Mouse (Mus musculus): ENCODE measurements around the gene Vegfa.

The Vegfa gene

DNA sequence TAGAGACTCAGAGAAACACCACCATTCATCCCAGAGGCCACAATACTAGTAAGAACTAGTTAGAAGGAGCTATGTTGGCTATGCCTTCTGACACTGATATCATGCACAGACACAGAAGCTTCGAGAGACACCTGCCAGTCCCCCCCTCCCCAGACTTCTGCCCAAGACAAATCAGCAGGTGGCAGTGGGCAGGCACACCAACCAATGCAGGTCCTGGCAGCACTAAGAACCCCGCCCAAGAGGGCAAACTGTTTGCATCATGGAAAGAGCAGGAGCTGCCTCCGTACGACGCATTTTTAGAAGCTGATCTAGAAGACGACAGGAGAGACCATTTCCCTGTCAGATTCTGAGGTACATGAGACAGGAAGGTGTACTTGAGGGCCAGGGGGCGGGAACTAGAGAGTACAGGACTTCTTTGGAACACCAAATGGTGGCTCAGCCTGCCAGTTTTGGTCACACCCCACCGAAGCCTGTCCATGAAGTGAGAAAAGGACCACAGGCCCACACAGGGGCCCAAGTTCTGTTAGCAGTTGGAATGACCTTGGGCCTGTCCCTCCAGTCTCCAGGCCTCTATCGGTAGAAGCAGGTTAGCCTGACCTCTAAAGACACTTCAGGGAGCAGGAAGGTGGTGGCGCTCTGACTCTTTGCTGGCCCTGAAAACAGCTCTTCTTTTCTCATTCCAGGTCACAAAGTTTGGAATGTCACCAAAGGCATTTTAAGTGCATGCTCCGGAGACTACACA lies 6.1 kb downstream of the Vegfa start:
- no peak for DNase-seq (ENCODE audit: low spot score)

DNA sequence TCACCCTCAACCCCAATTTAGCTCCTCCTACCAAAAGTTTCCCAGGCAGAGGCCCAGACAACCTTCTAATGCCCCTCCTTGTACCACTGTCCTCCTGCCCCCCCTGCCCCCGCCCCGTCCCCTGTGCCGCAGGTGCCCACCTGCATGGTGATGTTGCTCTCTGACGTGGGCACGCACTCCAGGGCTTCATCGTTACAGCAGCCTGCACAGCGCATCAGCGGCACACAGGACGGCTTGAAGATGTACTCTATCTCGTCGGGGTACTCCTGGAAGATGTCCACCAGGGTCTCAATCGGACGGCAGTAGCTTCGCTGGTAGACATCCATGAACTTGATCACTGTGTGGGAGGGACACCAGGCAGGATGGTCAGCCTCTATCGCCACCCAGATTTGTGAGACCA lies 7.0 kb downstream of the Vegfa start:
- no peak for DNase-seq (ENCODE audit: low spot score)

DNA sequence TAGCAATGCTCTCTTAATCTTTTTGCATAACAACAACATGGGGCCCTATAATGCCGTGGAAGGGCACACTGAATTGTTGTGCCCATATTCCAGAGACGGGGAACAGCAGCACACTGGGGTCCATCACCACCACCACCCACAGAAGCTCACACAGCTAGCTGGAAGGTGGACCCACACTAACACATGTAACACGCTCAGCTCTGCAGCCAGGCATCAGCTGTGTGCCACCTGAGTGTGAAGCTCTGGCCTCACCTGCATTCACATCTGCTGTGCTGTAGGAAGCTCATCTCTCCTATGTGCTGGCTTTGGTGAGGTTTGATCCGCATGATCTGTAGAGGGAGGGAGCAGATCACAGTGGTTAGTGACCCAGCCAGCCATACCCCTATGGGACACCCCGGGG lies 8.0 kb downstream of the Vegfa start:
- DNase-seq (ENCODE audit: low spot score) = no peak

DNA sequence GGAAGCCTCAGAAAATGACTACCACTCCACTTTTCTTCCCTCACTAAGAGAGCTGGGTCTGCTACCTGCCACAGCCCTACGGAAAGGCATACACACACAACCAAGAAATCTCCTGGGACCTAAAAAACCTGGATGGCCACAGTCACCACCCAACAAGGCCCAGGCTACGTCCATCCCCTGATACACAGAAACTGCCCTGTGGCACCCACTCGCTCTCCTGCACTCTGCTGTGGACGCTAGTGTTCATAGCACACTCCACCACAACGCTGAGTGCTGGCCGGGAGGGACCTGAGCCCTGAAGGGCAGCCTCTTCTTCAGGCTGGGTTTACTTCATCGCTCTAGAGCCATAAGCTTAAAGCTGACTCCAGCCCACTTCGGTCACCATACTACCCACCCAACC lies 8.6 kb downstream of the Vegfa start:
- no peak for DNase-seq (ENCODE audit: low spot score)

DNA sequence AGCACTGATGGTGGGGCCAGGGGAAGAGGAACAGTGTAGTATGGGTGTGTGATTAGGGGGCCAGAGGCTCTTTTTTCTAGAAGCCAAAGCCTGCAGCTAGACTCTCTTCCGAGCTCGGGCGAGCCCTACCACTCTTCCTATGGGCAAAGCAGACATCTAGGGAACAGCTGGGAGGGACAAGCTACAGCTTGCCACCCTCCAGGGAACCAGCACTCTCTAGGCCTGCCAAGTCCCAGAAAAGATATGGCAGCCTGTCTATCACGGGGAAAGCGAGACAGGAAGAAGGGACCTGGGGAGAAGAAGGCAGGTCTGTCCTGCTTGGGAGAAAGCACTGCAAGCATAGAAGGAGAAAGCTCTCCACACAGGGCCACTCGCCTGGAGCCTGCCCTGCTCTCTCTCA lies 9.2 kb downstream of the Vegfa start:
- DNase-seq (ENCODE audit: low spot score) = no peak

DNA sequence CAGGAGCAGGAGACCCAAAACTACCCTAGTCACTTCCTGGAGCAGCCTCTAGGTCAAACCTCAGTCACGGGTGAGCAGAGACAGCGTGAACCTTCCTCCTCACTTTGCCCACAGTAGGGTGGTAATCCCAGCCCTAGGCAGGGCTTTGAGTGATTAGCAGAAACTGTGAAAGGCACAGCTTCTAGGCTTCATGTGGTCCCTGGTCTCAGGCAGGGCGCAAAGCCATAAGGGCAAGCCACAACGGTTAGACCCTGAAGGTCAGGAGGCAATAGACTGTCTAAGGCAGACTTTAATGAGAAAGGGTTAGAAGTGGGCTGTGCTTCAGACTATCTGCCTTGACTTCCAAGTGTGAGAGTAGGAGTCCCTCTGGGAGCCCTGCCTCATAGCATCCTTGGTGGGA lies 9.7 kb downstream of the Vegfa start:
- no peak for DNase-seq (ENCODE audit: low spot score)

DNA sequence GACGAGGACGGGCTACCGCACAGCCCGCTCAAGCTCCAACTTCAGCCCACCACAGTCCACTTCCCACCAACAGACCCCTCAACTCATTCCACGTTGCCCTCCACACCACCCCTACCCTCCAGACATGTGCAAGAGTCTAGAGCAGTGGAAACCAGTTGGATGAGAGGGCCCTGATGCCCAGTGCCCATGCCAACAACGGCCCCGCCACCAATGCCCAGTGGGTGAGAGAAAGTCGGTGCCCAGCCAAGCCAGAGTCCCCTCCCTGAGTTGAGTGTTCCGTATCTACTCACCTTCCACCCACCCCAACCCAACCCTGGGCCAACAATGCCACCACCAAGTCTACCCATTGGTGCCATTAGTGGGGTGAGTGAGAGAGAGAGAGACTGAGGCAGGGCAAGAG lies 10.4 kb downstream of the Vegfa start:
- DNase-seq (ENCODE audit: low spot score) = no peak

DNA sequence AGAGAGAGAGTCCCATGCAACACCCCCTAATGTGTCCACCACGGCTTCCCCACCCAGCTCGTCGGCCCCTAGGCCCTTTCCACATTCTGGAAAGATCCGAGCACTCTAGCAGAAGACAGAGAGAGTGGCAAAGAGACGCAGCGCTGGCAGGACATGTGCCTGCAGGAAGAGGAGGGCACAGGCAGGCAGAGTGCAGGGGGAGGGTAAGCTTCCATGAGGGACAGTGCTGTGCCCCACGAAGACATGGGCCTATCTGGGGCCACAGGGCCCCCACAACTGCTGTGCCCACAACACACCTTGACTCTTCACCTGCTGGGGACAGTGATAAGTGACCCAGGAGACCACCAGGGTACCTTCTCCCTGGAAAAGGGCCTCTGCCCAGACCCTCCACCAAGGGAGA lies 11.0 kb downstream of the Vegfa start:
- no peak for DNase-seq (ENCODE audit: low spot score)

DNA sequence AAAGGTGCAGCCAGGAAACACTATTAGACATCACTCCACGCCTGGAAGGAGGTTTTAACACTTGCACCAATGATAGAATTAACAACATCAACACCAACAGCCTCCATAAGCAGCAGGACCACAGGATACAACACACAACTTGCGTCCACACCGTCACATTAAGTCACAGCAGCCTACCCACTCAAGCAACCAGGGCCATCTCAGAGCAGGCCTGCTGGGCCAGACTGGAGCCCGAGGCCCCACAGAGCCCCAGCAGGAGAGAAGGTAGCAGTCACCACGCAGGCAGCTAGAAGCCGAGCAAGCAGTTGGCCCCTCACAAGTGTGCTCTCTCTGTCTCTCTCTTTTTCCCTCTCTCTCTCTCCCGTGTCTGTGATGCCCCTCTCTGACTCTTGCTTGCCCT lies 11.6 kb downstream of the Vegfa start:
- DNase-seq (ENCODE audit: low spot score) = no peak

DNA sequence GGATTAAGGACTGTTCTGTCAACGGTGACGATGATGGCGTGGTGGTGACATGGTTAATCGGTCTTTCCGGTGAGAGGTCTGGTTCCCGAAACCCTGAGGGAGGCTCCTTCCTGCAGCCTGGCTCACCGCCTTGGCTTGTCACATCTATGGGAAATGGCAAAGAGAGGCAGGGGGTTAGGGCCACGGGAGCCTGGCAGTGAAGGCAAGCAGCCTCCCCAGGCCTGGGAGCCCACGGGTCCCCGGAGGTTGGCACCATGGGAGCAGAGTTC lies 13.5 kb downstream of the Vegfa start:
- DNase-seq (ENCODE audit: low spot score) = no peak

DNA sequence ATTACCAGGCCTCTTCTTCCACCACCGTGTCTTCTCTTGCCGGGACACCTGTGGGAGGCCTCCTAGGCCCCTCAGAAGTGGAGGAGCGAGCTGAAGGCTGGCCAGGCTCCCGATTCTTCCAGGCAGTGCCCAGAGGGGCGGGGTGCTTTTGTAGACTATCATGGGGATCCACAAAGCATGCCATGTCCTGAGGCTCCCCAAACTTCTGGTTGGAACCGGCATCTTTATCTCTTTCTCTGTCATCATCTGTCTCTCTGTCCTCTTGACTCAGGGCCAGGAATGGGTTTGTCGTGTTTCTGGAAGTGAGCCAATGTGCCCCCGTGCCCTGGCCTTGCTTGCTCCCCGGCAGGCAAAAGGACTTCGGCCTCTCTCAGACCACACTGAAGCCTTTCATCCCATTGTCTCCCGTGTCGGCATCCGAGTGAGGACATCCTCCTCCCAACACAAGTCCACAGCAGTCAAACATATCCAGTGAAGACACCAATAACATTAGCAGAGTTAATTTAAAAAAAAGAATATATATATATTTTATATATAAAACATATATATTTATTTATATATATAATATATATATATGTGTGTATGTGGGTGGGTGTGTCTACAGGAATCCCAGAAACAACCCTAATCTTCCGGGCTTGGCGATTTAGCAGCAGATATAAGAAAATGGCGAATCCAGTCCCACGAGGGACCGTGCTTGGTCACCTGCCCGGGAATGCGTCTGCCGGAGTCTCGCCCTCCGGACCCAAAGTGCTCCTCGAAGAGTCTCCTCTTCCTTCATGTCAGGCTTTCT lies 14.0 kb downstream of the Vegfa start:
- DNase-seq (ENCODE audit: low spot score) = no peak

DNA sequence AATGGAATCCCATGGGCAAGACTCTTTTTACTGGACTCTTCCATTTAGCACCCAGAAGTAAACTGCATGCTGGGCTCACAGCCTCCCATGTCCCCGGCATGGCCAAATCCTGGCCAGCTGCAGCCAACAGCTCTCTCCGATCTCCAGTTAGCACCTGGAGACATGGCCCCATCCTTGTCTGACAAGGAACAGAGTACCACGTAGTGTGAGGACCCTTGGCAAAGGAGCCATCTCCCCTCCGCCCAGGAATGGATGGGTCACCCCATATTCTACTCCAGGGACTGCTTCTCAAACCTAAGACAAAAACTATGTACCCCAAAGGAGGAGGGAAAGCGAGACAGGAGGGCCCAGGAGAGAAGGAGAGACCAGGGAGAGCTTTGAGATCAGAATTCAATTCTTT lies 15.6 kb downstream of the Vegfa start:
- DNase-seq (ENCODE audit: low spot score) = no peak

DNA sequence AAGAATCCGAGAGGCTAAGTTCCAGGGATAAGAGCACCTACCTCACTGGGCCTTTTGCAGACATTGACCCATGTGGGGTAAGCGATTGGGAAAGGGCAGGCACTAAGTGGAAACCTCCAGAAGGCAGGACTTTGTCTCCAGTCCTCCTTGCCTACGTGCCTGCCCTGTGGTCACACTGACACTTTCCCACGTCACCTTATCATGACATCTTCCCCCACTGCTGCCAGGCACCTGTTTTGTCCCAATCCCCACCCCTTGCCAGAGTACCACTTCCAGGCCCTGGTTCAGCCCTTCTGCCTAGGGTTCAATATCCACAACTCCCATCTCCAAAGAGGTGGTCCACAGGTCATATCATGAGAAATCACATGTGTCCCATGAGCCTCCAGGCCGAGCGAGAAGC lies 16.2 kb downstream of the Vegfa start:
- DNase-seq (ENCODE audit: low spot score) = no peak

DNA sequence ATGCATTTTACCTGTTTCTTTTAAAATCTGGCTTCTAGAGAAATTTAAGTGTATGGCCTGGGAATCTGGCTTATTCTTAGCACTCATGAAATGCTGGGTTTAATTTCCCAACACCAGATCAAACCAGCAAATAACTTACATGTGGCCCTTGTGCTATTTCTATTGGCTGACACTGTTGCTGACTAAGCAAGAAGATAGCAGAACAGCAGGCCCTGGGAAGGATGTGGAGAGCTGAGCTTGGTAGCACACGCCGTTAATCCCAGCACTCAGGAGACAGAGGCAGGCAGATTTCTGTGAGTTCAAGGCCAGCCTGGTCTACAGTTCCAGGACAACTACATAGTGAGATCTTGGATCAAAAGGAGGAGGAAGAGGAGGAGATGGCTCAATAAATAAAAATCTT lies 17.2 kb downstream of the Vegfa start:
- no peak for DNase-seq (ENCODE audit: low spot score)

DNA sequence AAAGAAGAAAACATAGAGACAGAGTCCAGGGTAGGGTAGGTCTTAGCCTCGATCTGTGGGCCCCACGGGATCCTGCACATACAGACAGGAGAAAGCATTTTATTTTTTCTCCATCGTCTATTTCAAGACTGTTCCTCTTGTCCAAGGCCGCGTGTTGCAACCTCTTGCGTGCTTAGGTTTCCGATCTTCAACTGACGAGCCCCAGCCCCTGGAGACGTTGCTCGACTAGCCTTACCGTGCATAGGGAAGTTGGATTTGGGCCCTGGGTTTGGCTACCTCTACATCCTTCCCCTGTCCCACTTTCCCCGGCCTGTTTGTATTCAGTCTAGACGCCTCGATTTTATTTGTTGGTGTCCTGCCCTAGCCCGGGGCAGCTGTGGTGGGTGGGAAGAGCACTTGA lies 18.6 kb downstream of the Vegfa start:
- DNase-seq (ENCODE audit: low spot score) = no peak

DNA sequence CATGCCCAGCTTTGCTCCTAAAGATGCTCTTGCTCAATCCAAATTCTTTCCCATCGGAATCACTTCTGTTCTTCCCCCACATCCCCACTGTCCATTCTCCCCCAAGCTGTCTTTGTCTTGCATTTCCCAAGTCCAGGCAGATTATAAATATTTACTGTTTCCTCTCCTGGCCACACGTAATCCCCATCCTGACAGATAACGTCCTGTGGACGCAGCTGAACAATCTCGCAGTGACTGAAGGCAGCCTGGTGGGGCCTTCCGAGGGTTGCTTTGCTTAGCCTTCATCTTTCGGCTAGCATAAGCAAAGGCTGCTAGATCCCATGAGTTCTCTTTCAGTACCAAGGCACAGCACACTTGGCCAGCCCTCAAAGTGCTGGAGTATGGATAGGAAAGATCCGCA lies 20.0 kb downstream of the Vegfa start:
- no peak for DNase-seq (ENCODE audit: low spot score)

DNA sequence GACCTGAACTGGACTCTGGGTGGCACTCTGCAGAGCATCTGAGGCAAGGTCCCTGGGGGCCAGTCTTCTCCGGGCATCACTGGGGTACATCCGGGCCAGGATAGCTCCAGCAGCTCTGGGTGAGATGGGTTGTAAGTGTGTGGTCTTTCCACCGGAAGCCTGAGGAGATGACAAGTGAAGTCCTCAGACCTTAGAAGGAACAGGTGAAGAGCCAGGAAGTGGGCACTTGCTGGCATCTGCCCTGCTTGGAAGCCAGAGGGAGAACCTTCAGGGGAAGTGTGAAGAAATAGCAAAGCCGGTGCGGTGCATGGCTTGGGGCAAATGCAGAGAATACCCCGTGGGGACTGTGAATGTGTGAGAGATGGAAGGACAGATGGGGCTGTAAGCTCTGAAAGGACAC lies 21.7 kb downstream of the Vegfa start:
- no peak for DNase-seq (ENCODE audit: low spot score)

DNA sequence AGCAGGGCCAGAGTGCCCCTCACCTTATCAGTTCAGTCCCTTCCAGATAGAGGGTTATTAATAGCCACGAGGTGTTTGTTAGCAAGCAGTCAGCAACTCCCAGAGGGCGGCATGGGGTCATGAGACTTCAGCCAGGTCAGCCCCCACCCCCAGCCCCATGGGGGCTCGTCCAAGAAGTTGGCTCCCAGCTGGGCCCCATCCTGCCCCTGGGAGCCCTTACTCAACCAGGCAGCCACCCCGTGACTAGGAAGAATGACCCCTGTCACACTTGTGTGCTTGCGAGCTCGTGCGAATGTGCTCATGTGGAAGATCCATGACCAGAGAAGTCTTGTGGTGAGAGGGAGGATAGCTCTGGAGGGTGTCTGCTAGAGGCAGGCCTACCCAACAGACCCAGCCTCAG lies 23.0 kb downstream of the Vegfa start:
- DNase-seq (ENCODE audit: low spot score) = no peak

DNA sequence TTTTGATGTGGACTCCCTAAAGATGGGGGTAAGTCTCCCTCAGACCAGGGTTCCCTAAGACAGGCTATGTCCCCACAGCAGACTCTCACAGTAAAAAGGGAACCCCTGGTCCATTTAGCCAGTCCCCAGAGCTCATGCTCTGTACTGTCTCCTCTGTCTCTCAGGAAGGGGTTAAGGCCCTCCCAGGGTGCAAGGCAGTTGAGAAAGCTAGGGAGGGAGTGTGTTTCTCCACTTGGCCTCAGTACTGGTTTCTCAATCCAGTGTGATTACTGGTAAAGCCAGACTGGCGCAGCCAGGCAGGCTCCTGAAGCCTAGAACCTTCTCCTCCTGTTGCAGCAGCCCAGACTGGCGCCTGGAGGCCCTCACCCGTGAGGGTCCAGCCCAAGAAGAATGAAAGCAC lies 26.7 kb downstream of the Vegfa start:
- no peak for DNase-seq (ENCODE audit: low spot score)

DNA sequence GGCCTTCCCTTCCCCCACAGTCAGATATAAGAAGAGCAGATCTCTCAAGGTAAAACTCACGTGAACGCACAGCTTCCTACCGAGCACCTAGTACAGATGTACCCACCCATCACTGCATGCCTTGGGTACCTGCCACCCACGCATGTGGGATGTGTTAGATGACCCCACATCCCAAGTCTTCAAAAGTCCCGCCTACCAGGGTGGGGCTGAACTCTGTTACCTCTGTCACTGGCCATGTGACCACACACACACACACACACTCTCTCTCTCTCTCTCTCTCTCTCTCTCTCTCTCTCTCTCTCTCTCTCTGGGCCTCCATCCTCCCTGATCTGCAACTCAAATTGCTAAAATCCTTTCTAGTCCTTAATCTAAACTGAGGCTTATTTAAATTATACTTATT lies 27.7 kb downstream of the Vegfa start:
- DNase-seq (ENCODE audit: low spot score) = no peak

DNA sequence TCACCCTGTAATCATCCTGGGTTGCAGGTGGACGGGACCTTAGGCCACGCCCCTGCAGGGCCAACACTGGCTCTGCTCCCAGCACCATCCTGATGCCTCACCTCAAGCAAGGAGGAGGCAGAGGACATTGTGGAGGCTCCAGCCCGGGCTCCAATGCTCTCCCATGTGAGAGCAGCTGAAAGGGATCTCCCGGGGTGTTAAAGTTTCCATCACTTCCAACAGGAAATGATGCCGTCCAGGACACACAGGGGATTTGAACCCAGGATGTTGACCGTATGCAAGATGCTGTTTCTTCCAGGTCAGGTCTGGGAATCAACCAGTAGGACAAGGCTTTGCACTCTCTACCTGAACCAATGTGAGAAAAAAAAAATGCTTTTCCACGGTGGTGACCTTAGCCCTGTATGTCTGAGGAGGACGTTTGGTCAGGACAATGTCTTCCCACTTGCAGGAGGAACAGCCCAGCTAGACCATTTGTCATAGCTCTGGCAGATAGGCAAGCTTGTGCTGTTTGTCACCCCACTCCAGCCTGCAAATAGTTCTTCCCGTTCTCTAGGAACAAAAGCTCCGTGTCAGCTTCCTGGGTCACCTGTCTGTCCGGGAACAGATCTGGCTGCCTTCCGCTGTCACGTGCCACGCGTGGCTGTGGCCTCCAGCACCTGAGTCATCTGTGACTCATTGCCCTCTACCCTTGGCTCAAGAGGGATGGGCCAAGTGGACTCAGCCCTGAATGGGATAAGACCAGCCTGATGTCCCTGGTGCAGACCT lies 28.3 kb downstream of the Vegfa start:
- DNase-seq (ENCODE audit: low spot score) = no peak

DNA sequence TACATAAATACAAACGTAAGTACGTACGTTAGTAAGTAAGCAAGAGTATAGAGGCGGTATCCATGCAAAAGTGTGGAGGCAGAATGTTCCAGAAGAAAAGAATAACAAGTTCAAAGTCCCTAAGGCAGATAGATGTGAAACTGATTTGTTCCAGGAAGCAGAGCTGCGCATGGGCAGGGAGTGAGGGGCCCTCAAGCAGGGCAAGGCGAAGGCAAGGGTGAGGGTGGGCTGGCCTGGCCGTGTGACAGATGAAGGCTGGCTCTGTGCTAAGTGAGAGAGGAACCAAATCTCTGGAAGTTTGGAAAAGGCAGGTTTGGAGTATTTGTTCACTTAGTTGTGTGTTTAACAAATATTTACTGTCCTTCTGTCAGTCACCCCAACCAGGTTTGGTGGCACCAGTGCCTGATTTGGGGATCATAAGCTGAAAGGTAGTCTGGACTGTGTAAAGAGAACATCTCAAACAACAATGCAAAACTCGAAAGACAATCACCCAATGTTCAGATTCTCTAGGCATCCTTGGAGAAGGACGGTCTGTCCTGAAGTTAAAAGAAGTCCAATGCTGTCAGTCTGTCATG lies 32.7 kb downstream of the Vegfa start:
- no peak for DNase-seq (ENCODE audit: low spot score)

DNA sequence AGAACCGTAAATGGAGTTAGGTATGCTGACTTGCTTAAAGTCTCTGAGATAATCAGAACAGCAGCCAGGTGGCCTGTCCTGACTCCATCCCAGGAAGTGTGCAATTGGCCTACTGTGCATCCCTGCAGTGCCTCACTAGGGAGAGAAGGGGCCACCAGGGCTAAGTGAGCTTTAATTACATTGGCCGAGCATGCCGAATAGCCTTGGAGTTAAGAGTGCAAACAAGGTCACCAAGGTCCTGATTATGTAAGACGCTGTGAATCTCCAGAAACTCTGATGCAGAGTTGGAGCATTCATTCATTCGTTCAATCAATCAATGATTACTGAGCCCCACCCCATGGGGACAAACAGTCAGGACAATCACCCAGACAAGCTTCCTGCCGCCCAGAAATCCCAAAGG lies 33.8 kb downstream of the Vegfa start:
- DNase-seq (ENCODE audit: low spot score) = no peak

All from c-Kit-positive CD71-positive TER-119-positive erythroid progenitor cells, embryonic 14.5 days (primary cell).